Mouse (Mus musculus) embryonic fibroblast, embryonic 13.5 days (primary cell): ENCODE data around the gene Neo1. TPM values are rescaled to one million over a fixed set of nuclear protein-coding genes. Genes with fewer than 3 reads are reported as not detected.
A peak's percentile ranks its signal among the peaks of the same experiment; 100 is the strongest.

Experiments used
- H3K27ac ChIP-seq: 2 replicates; pipeline ENCODE4 v1.5.1; 2012; ENCODE audit warnings: low read length, control low read depth, inconsistent platforms; ENCODE audit not compliant: insufficient read depth
- H3K4me1 ChIP-seq: 2 replicates; pipeline ENCODE4 v1.6.1; 2011; ENCODE audit warnings: low read length; ENCODE audit not compliant: control insufficient read depth, insufficient read depth
- H3K4me3 ChIP-seq: 2 replicates; pipeline ENCODE4 v1.5.1; 2011; ENCODE audit warnings: mild to moderate bottlenecking, control low read depth, low read length; ENCODE audit not compliant: insufficient read depth
- CTCF ChIP-seq: IDR thresholded peaks from 2 replicates; pipeline ENCODE4 v1.5.1; 2011; ENCODE audit warnings: mild to moderate bottlenecking, control low read depth, low read length, moderate library complexity, borderline replicate concordance; ENCODE audit not compliant: insufficient read depth
- POLR2A ChIP-seq: IDR thresholded peaks from 2 replicates; pipeline ENCODE4 v1.6.1; 2011; ENCODE audit warnings: low read depth, mild to moderate bottlenecking, control low read depth, low read length, moderate library complexity
- polyA plus RNA-seq: library from polyadenylated mRNA; stranded (reverse); fragments of >200 nt; gene quantifications from 2 replicates; pipeline ENCODE4 v1.2.4, GENCODE M21; 2011; ENCODE audit warnings: low read depth; ENCODE audit not compliant: missing spikeins, insufficient read length

The Neo1 gene
- polyA plus RNA-seq, 1 experiment, result 102 TPM

DNA sequence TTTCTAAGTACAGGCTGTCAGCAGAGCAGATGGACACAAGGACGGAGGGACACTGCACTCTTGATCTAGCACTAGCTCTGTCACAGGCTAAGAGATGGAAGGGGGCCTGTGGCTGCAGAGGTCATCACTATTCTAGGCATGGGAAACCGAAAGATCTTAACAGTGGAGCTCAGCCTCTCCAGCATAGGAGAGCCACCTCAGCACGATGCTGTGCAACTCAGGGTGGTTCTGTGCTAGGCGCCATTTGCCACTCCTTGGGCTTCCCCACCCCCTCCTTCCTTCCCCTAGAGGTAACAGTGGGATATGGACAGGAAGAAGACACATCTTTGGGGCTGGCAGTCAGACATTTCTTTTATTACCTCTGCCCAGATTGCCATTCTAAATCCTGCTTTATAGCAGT, 161.9 kb downstream of the Neo1 start:
- no peaks in the 10 kb centered on the region; the same call in 1 of the 2 replicates for H3K4me1 ChIP-seq
- TF ChIP-seq CTCF, result no peak
- TF ChIP-seq POLR2A, result no peak
- H3K4me3 ChIP-seq, result no peak overlapping the region
- H3K27ac ChIP-seq, result no peak overlapping the region

DNA sequence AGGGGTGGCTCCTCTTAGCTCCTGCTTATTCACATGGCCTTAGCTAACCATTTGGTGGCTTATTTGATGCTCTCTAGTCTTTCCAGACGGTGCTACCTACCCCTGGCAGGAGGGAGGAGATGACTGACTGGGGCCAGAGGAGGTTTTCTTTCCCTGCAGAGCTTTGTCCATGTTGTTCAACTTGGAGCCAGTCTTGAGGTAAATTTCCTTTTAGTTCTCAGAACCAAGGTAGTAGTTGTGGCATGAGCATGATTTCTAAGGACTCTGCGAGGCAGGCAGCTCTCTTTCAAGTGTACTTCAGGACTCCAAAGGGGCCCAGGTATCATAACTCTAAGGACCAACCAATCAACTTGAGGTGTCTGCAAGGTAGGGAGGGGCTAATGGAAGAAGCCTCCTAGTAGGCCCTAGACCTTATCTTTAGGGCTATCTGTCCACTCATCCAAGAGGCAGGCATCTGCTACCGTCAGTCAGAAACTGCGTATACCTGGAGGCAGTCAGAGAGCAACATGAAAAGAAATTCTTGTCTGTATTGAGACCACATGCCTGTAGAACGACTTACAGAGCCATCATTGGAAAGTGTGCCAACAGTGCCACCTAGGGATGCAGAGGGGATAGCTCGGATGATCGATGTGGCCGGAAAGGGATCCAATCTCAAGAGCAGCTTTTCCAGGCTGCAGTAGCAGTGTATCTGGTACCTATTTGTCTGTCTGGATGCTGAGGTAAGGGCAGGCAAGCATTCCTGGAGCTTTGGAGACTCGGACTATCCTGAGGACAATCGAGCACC, 162.5 kb downstream of the Neo1 start:
- H3K27ac ChIP-seq, result no peak overlapping the region
- no peak for TF ChIP-seq POLR2A
- TF ChIP-seq CTCF, result peak; percentile 85; the same call in 1 of the 2 replicates
- no peak overlapping the region for H3K4me3 ChIP-seq
- H3K4me1 ChIP-seq, result no peaks in the 10 kb centered on the region; the same call in 1 of the 2 replicates

DNA sequence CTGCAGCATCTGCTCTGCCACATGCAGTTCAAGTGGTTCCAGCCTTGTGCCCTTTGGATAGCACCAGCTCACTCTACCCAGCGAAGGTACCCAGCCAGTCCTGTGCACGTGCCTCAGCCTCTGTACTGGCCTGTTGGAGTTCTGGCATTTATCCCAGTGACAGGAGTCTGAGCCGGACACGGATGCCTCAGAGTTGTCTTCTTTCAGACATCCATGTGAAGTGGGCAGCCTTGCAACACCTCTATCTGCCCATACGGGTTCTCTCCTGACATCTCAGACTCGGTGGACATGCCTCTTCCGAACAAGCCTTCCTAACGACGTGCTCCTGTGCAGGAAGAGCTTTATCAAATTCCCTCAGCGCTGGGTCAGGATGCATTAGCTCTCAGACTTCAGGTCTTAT, 165.1 kb downstream of the Neo1 start:
- no peak overlapping the region for H3K27ac ChIP-seq
- TF ChIP-seq CTCF, result no peak
- no peak for TF ChIP-seq POLR2A
- no peaks in the 10 kb centered on the region; the same call in 1 of the 2 replicates for H3K4me1 ChIP-seq
- H3K4me3 ChIP-seq, result no peak overlapping the region

DNA sequence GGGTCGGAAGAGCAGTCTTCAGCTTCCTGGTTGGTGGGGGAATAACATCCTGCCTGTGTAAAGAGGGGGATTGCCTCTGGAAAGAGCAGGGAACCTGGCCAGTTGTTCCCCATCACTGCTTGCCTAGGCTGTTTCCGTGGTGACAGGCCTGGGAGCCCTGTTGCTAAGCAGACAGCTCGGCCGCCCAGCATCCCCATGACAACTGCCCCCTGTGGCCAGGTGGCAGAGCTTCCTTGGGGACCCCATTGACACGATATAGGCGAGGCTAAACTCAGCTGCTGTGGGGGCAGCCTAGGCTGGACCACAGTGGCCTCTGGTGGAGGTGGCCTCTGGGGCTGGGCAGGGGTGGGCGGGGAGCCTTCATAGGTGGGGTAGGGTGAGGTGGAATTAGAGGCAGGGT, 172.4 kb downstream of the Neo1 start:
- Histone ChIP-seq H3K4me3 (no peak overlapping the region), H3K4me1 (no peaks in the 10 kb centered on the region), H3K27ac (no peak overlapping the region)
- TF ChIP-seq CTCF (no peak), POLR2A (no peak)

DNA sequence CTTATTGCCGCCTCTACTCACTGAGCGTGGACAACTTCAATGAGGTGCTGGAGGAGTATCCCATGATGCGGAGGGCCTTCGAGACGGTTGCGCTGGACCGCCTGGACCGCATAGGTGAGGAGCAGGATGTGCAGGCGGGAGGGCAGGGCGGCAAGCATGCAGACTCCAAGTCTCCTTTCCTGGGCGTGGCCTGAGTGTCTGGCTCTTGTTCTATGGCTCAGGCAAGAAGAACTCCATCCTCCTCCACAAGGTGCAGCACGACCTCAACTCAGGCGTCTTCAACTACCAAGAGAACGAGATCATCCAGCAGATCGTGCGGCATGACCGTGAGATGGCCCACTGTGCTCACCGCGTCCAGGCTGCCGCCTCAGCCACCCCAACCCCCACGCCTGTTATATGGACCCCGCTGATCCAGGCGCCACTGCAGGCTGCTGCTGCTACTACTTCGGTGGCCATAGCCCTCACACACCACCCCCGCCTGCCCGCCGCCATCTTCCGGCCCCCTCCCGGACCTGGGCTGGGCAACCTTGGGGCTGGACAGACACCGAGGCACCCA, 177.1 kb downstream of the Neo1 start:
- Histone ChIP-seq H3K4me1 (no peaks in the 10 kb centered on the region), H3K4me3 (no peak overlapping the region), H3K27ac (no peak overlapping the region)
- TF ChIP-seq POLR2A, result no peak
- no peak for TF ChIP-seq CTCF

DNA sequence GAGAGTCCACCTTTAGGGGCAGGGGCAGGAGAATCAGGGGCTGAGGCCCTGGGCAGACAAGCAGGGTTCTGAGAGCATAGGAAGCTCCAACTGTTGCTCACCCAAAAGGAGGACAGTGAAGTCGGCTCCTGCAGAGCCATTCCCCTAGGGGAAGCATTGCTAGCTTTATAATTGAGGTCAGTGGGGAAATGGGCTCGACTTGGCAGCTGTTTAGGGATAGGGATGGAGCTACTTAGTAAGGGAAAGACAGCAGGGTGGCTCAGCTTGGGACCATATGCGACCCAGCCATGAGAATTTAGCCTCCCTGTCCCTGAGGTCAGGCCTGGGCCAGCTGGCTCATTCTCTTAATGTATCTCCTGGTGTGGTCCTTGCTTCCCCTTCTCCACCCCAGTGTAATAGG, 181.3 kb downstream of the Neo1 start:
- Histone ChIP-seq H3K27ac (no peak overlapping the region), H3K4me1 (no peaks in the 10 kb centered on the region), H3K4me3 (no peak overlapping the region)
- TF ChIP-seq POLR2A, result no peak
- TF ChIP-seq CTCF, result no peak

DNA sequence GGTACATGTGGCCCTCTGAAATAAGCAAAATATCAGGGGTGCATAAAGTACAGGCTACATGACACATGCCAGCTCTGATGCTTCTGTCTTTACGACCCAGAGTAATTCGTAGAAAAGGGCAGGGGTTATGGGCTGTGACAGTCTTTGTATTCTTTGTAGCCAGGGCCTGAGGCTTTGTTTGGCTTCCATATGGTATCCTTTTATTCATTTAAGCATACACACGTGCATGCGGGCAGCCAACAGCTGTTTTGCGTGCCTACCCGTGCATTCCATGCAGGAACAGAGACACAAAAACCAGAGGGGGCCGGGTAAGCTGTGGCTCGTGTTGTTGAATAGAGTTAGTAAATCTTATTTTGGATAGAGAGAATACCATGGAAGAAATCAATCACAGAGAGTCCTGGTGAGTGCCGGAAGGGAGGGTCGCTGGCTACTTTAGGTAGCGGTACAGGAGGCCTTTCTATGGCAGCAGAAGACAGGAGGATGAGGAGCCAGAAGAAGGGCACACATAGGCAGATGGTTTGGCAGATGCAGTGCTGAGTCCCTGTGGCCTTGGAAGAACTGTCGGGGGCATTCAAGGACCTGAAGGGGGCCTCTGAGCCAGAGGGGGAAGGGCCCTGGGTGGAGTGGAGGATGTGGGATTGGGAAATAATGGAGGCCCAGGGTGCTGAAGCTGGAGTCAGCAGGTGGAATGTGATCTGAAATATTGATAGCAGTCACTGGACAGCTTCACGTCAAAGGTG, 186.5 kb downstream of the Neo1 start:
- H3K27ac ChIP-seq, result no peak overlapping the region
- H3K4me3 ChIP-seq, result no peak overlapping the region
- no peak for TF ChIP-seq POLR2A
- no peak for TF ChIP-seq CTCF
- H3K4me1 ChIP-seq, result no peaks in the 10 kb centered on the region

DNA sequence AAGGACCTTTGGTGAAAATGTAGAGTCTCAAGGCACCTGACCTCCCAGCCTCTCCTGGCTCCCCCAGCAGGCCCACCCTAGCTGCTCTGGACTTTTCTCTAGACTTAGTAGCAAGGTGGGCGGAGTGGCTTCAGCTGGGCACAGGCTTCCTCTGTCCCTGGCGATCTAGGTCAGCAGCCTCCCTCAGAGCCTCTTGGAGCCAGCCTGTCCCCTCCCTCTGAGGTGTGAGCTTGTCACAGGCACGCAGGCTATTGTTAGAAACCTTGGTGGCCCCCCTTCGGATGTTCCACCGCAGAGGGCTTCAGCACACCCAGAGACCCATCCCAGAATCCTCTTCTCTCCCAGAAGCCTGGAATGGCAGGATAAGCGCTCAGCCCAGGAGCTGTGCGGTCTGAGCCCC, 188.6 kb downstream of the Neo1 start:
- TF ChIP-seq POLR2A (no peak), CTCF (no peak)
- no peaks in the 10 kb centered on the region for H3K4me1 ChIP-seq
- no peak overlapping the region for H3K4me3 ChIP-seq
- no peak overlapping the region for H3K27ac ChIP-seq

DNA sequence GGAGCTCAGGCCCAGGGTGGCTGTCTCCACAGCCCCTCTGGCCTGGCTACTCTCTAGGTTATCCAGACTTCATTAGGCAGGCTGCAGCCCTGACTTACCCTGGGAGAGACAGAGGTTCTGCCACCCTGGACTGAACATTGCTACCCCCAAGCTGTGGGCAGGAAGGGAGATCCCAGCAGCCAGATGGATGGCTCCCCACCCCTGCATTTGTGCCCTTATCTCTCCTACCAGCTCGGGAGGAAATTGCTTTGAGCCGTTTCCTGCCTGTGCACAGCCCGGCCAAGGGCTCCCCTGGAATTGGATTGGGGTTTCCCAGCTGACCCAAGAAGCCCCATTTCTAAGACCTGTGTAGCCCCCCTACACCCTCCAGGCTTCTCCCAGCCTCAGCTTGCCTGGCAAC, 189.2 kb downstream of the Neo1 start:
- Histone ChIP-seq H3K27ac (no peak overlapping the region), H3K4me3 (no peak overlapping the region), H3K4me1 (no peaks in the 10 kb centered on the region)
- TF ChIP-seq CTCF, result no peak
- no peak for TF ChIP-seq POLR2A

DNA sequence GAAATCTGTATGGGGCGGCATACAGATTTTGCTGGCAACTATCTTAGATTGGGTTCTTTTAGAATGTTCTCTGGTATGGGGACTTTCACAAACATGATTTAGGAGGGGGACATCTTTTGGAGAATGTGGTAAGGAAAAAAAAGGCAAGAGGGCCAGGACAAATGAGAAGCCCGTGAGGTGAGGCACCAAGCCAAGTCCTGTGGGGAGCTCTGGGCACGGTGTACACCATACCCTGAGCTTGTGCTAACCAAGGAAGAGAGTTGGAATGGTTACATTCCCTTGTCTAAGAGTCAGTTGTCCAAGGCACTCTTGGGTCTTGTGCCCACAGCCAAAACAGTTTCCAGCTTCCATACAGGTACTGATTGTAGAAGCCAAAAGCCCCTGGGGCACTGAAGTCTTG, 191.6 kb downstream of the Neo1 start:
- Histone ChIP-seq H3K4me1 (no peaks in the 10 kb centered on the region), H3K4me3 (no peak overlapping the region), H3K27ac (no peak overlapping the region)
- no peak for TF ChIP-seq POLR2A
- TF ChIP-seq CTCF, result no peak
